Mouse (Mus musculus) limb, embryonic 14.5 days (tissue): Measurements from ENCODE around the gene 1110032A03Rik. TPM values are rescaled to one million over a fixed set of nuclear protein-coding genes. Genes with fewer than 3 reads are reported as not detected.

ENCODE experiments used
- ATAC-seq: fragments of 200-750 bp; cut with Nextera tagmentation; 2 replicates; pipeline ENCODE4 v1.8.0; 2017; ENCODE audit warnings: low read depth, moderate number of reproducible peaks, moderate TSS enrichment; ENCODE audit not compliant: low FRiP score
- DNase-seq: peaks from one replicate; pipeline ENCODE4 v3.0.0-alpha.2; 2015; ENCODE audit warnings: low spot score
- H3K27ac ChIP-seq: fragments of 300-500 bp; sonication (generic); replicated peaks from 2 replicates; pipeline ENCODE4 v1.5.1; 2014; ENCODE audit warnings: low read depth, mild to moderate bottlenecking, low read length, moderate library complexity, mixed read lengths
- H3K27me3 ChIP-seq: fragments of 300-500 bp; sonication (generic); 2 replicates; pipeline ENCODE4 v1.6.1; 2014; ENCODE audit warnings: low read length, mixed read lengths; ENCODE audit not compliant: control insufficient read depth, insufficient read depth
- H3K36me3 ChIP-seq: fragments of 300-500 bp; sonication (generic); 2 replicates; pipeline ENCODE4 v1.6.1; 2014; ENCODE audit warnings: mild to moderate bottlenecking, low read length, moderate library complexity, mixed read lengths; ENCODE audit not compliant: control insufficient read depth, insufficient read depth
- H3K4me1 ChIP-seq: fragments of 300-500 bp; sonication (generic); 2 replicates; pipeline ENCODE4 v1.6.1; 2014; ENCODE audit warnings: antibody characterized with exemption, low read length, mixed read lengths; ENCODE audit not compliant: control insufficient read depth, insufficient read depth
- H3K4me2 ChIP-seq: fragments of 300-500 bp; sonication (generic); replicated peaks from 2 replicates; pipeline ENCODE4 v1.6.1; 2014; ENCODE audit warnings: low read depth, mild to moderate bottlenecking, low read length, moderate library complexity; ENCODE audit not compliant: severe bottlenecking
- H3K4me3 ChIP-seq: fragments of 300-500 bp; sonication (generic); replicated peaks from 2 replicates; pipeline ENCODE4 v1.5.1; 2014; ENCODE audit warnings: low read length
- H3K9ac ChIP-seq: fragments of 300-500 bp; sonication (generic); 2 replicates; pipeline ENCODE4 v1.6.1; 2014; ENCODE audit warnings: mild to moderate bottlenecking, low read depth, low read length, moderate library complexity; ENCODE audit not compliant: severe bottlenecking
- H3K9me3 ChIP-seq: fragments of 300-500 bp; sonication (generic); 2 replicates; pipeline ENCODE4 v1.6.1; 2016; ENCODE audit warnings: low read length; ENCODE audit not compliant: control insufficient read depth
- POLR2A ChIP-seq: fragments of 200-500 bp; IDR thresholded peaks from 2 replicates; pipeline ENCODE4 v1.8.0; 2012; ENCODE audit warnings: inconsistent platforms, mild to moderate bottlenecking, moderate library complexity, borderline replicate concordance; ENCODE audit not compliant: insufficient read depth, insufficient read length; ENCODE audit errors: extremely low read depth
- WGBS: fragments of 180-500 bp; shearing (Covaris S2); extraction: QIAGEN DNeasy Blood & Tissue Kit; methylation state at CpG from one replicate; pipeline ENCODE4 v1.1.7; 2014; 5-methylcytosine and 5-hydroxymethylcytosine counted together
- polyA plus RNA-seq, 2 experiments: library from polyadenylated mRNA; depleted of rRNA in 1 of 2; stranded (reverse) in 1 of 2; unstranded in 1 of 2; fragments of >200 nt; fragmentation: Nextera tagmentation in 1 of 2; extraction: Ambion mirVana in 1 of 2; gene quantifications; 2 replicates each; pipeline versions ENCODE4 v1.2.1 to v1.2.3; 2012 to 2014

1110032A03Rik gene
- polyA plus RNA-seq, 2 experiments: 25.5 to 27.1 TPM

DNA sequence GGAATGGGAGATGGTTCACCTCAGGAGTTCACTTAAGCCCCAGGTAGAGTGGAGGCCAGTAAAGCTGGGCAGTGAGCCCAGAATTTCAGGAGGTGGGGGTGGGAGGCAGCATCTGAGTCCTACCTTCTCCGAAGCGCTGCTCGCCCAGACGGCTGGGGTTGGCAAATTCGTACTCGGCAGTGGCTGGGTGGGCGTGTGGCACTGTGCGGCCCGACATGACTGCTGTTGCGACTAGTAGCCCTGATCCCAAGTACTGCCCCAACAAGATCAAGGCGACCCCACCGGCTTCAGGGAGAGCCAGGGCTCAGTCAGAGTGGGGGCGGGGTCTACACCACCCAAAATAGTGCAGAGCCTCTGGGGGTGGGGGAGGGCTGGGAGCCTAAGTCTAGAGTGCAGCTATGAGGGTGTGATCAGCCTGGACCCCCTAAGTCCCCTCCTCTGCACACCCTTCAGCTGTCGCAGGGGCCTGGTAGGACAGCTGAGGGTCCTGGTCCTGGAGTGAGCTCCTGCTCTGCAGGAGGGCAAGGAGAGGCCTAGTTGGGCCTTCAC lies 23.2 kb downstream of the 1110032A03Rik start, which contains the start of gene Hspb2:
Hspb2 (minus strand) TSS at position 301 of the 549 bp plus-strand sequence.
- H3K9me3 ChIP-seq: no peaks in the 10 kb centered on the region
- DNase-seq (peak; percentile 40), ATAC-seq (peak; percentile 84)
- 54% methylated on average over 13 of the region's 14 CpGs for WGBS
- H3K4me2 ChIP-seq: peak within 1 kb of the TSS; percentile 15; the same call in 1 of the 2 replicates
- no peaks in the 10 kb centered on the region for H3K36me3 ChIP-seq
- H3K4me3 ChIP-seq: peak within 1 kb of the TSS; percentile 13; the same call in 1 of the 2 replicates
- no peak for TF ChIP-seq POLR2A
- H3K4me1 ChIP-seq: peaks cover 10% of the 10 kb centered on the region
- H3K27ac ChIP-seq: peak within 1 kb of the TSS; percentile 48; the same call in 1 of the 2 replicates
- H3K9ac ChIP-seq: peak within 1 kb of the TSS; percentile 40
- peaks cover 3% of the 10 kb centered on the region; the same call in 1 of the 2 replicates for H3K27me3 ChIP-seq

DNA sequence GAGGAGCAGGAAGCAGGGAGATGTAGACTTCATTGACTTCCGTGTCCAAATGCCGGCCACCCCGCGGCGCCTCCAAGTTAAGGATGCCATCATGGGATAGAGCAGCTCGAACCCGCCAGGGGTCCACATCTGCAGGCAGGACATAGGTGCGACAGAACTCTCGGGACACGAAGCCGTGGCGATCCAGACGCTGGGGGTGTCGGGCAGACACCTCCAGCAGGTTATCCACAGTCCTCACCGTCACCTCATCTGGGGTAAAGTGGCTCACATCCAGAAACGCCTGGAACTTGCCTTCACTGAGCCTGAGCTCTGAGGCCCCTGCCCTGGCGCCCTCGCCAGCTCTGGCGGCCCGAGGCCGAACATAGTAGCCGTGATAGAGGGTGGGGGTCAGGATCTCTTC lies 24.0 kb downstream of the 1110032A03Rik start, which contains the start of gene Cryab:
Cryab (plus strand) TSS at position 3 of the 400 bp plus-strand sequence.
- Histone ChIP-seq H3K27me3 (peaks cover 3% of the 10 kb centered on the region; the same call in 1 of the 2 replicates), H3K9me3 (no peaks in the 10 kb centered on the region), H3K36me3 (no peaks in the 10 kb centered on the region), H3K27ac (peak within 1 kb of the TSS; percentile 48; the same call in 1 of the 2 replicates), H3K4me2 (peak within 1 kb of the TSS; percentile 15; the same call in 1 of the 2 replicates), H3K4me1 (peaks cover 13% of the 10 kb centered on the region), H3K4me3 (peak within 1 kb of the TSS; percentile 13; the same call in 1 of the 2 replicates), H3K9ac (peak within 1 kb of the TSS; percentile 40)
- ATAC-seq: no peak
- TF ChIP-seq POLR2A: no peak
- no peak for DNase-seq
- WGBS: 73% methylated on average over 22 of the region's 22 CpGs

DNA sequence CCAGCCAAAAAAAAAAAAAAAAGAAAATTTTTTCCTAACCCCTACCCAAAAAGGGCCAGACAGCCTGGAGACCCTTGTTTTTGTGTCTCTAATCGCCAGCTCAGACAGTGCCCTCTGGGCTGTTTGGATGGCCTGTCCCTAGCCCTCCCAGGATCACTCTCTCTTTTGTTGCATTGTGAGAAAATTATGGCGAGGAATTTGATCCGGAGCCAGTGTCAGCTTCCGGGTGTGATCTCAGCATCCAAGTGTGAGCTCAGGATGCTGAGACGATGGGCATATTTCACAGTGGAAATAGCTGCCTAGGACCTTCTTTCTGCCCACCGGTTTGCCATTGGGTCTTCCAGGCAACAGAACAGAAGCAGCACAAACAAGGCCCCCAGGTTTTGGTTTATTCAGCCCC lies 24.6 kb downstream of the 1110032A03Rik start:
- WGBS: 71% methylated on average over 6 of the region's 6 CpGs
- no peak overlapping the region for H3K4me3 ChIP-seq

DNA sequence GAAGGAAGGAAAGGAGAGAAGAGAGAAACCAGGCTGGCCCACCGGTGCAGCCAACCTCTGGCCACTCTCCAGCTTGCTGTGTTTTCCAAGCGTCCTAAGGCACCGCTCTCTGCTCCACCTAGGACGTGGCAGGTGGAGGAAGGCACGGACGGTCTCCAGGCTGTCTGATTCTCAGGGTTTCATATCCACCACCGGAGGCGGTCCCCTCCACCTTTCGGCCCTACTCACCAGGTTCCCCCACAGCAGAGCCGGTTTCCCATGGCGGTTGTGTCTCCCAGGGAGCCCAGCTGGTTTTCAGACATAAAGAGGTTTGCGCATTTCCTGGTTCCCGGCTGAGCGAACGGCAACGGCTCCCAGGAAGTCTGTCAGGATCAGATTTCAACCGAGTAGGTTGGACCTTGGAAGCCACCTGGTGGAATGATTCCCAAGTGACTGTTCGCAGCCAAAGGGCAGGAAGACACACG lies 29.1 kb downstream of the 1110032A03Rik start, which contains the start of gene 2310030G06Rik:
2310030G06Rik (minus strand) TSS at position 323 of the 464 bp plus-strand sequence.
- Histone ChIP-seq H3K27ac (no peak within 1 kb of the TSS), H3K27me3 (peaks cover 3% of the 10 kb centered on the region; the same call in 1 of the 2 replicates), H3K36me3 (no peaks in the 10 kb centered on the region), H3K4me1 (peaks cover 6% of the 10 kb centered on the region), H3K9ac (peak within 1 kb of the TSS; percentile 45; the same call in 1 of the 2 replicates), H3K4me2 (peak within 1 kb of the TSS; percentile 54), H3K9me3 (no peaks in the 10 kb centered on the region), H3K4me3 (peak within 1 kb of the TSS; percentile 32)
- DNase-seq: peak; percentile 21
- no peak for TF ChIP-seq POLR2A
- WGBS: 1% methylated on average over 19 of the region's 19 CpGs
- ATAC-seq: peak; percentile 26; the same call in 1 of the 2 replicates

More for the DNA sequence above, 24.6 kb downstream of the 1110032A03Rik start:
- DNase-seq: no peak
- H3K36me3 ChIP-seq: no peaks in the 10 kb centered on the region
- ATAC-seq: no peak
- H3K9ac ChIP-seq: no peak overlapping the region
- peaks cover 17% of the 10 kb centered on the region for H3K4me1 ChIP-seq
- peaks cover 3% of the 10 kb centered on the region; the same call in 1 of the 2 replicates for H3K27me3 ChIP-seq
- no peaks in the 10 kb centered on the region for H3K9me3 ChIP-seq
- H3K27ac ChIP-seq: no peak overlapping the region
- TF ChIP-seq POLR2A: no peak
- H3K4me2 ChIP-seq: no peak overlapping the region

DNA sequence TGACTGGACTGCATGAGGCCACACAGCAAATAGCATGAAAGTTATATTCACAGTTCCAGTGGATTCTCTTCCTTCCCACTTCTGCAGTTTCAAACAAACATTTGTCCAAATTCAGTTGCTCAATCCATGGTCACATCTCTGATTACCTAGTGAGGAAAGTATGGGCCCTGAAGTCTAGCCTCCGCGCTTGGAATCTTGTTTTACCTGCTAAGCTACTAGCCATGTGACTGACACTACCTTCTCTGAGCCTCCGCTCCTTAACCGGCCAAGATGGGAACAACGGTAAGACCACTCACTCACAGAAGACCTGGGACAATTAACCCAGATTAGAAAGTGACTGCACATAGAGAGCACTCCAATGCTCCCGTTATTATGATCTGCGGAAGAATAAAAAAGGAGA lies 29.5 kb downstream of the 1110032A03Rik start:
- peaks cover 3% of the 10 kb centered on the region; the same call in 1 of the 2 replicates for H3K27me3 ChIP-seq
- DNase-seq: no peak
- peak overlapping the region; percentile 54 for H3K4me2 ChIP-seq
- H3K4me1 ChIP-seq: peaks cover 6% of the 10 kb centered on the region
- H3K27ac ChIP-seq: no peak overlapping the region
- no peaks in the 10 kb centered on the region for H3K36me3 ChIP-seq
- 14% methylated on average over 7 of the region's 7 CpGs for WGBS
- no peaks in the 10 kb centered on the region for H3K9me3 ChIP-seq
- TF ChIP-seq POLR2A: no peak
- H3K4me3 ChIP-seq: peak overlapping the region; percentile 32
- 0 out of 2 replicates have a peak overlapping the region, but pooled peaks have one; percentile 45 for H3K9ac ChIP-seq
- ATAC-seq: no peak
